Mouse (Mus musculus): ENCODE measurements at regions not wholly inside any gene's neighbourhood (a gene's known extent, or its start where the extent isn't known, plus 50 kb on each side); places are given as distances from the start of the nearest gene placed in this dataset.
"Not testable (repeated sequence)": the region's sequence is repeated elsewhere in the genome, so short reads cannot be mapped to it uniquely, and the experiment has no call there.

DNA sequence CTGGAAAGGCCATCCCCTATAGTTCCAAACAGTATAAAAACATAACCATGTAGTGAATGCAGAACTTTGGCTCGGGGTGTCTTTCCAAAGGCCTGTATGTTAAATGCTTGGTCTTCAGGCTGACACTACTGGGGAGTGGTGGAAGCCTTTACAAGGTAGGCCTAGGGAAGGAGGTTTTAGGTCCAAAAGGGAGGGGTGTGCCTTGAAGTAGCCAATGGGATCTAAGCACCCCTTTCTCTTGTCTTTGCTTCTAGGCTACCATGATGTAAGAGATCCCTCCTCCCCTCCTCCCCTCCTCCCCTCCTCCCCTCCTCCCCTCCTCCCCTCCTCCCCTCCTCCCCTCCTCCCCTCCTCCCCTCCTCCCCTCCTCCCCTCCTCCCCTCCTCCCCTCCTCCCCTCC, 56.5 kb upstream of the Fzd7 start:
- TF ChIP-seq GATA1 (IDR thresholded peaks at IDR 0.05; ENCODE audit: borderline replicate concordance, low read length); FLI1 (IDR thresholded peaks at IDR 0.05; ENCODE audit: low read length): not testable (repeated sequence)

Measured in megakaryocyte, embryonic 14.5 days (primary cell).